Mouse (Mus musculus): ENCODE data around the gene Pdcd2l. TPM values are rescaled to one million over a fixed set of nuclear protein-coding genes. Genes with fewer than 3 reads are reported as not detected.
"Not testable (repeated sequence)": the region's sequence is repeated elsewhere in the genome, so short reads cannot be mapped to it uniquely, and the experiment has no call there.

The Pdcd2l gene
- polyA plus RNA-seq, 1 experiment from 2014 or later: 34.0 TPM

DNA sequence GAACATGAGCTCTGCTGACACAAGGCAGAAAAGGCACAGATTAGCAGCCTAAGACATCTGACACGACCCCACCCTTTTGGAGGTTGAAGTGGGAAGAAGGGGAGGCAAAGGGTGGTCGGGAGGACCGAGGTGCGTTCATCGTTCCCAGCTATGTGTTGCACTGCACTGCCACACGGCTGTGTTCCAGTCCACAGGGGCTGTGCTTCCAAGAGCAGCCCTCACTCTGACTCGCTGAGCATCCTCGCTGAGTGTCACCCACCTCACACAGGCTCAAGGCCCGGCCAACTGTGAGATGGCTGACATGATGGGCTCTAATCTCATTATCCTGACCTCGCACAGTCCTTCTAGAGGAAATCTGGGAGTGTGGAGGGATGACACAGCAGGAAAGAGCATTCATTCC, 20.0 kb upstream of the Pdcd2l start:
- Histone ChIP-seq H3K27ac (ENCODE audit: low read length) (no peak overlapping the region), H3K4me3 (ENCODE audit: low read depth, low read length) (no peak overlapping the region), H3K9ac (replicated peaks; ENCODE audit: low read depth) (no peak overlapping the region), H3K27me3 (replicated peaks; ENCODE audit: insufficient read depth, low read length) (no peaks in the 10 kb centered on the region), H3K4me1 (ENCODE audit: insufficient read depth, low read depth, low read length) (no peaks in the 10 kb centered on the region), H3K36me3 (ENCODE audit: insufficient read depth, low read length) (peaks cover 48% of the 10 kb centered on the region), H3K4me2 (replicated peaks; ENCODE audit: low read depth, low read length) (no peak overlapping the region), H3K9me3 (ENCODE audit: low read length) (no peaks in the 10 kb centered on the region)
- 86% methylated on average over 9 of the region's 10 CpGs for WGBS
- ATAC-seq: no peak
- DNase-seq (ENCODE audit: low spot score): no peak
- TF ChIP-seq CTCF (IDR thresholded peaks at IDR 0.05) (no peak), EP300 (IDR thresholded peaks at IDR 0.05) (no peak)

DNA sequence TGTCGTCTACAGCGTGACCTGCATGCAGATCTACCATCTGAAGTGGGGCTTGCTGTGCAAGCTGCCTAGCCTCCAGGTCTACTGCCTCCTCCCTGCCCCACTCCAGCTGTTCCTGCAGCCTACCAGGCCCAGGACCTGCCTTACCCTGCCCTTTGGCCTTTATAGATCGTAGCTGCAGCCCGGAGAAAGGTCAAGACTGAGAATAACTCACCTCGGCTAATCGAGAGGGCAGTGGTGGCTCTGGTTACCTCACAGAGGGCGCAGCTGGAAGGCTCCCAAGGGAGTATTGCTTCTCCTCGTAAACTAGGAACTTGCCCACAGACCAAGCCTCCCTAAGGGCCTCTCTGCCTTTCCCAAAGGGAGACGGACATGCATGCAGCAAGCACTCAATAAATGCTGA, 19.0 kb upstream of the Pdcd2l start:
- TF ChIP-seq EP300 (IDR thresholded peaks at IDR 0.05): no peak
- TF ChIP-seq CTCF (IDR thresholded peaks at IDR 0.05): no peak
- Histone ChIP-seq H3K4me2 (replicated peaks; ENCODE audit: low read depth, low read length) (no peak overlapping the region), H3K27ac (ENCODE audit: low read length) (no peak overlapping the region), H3K9me3 (ENCODE audit: low read length) (no peaks in the 10 kb centered on the region), H3K4me1 (ENCODE audit: insufficient read depth, low read depth, low read length) (no peaks in the 10 kb centered on the region), H3K27me3 (replicated peaks; ENCODE audit: insufficient read depth, low read length) (no peaks in the 10 kb centered on the region), H3K4me3 (ENCODE audit: low read depth, low read length) (no peak overlapping the region), H3K9ac (replicated peaks; ENCODE audit: low read depth) (no peak overlapping the region), H3K36me3 (ENCODE audit: insufficient read depth, low read length) (peaks cover 53% of the 10 kb centered on the region)
- no peak for DNase-seq (ENCODE audit: low spot score)
- whole genome bisulfite sequencing: 86% methylated on average over 9 of the region's 9 CpGs
- no peak for ATAC-seq

DNA sequence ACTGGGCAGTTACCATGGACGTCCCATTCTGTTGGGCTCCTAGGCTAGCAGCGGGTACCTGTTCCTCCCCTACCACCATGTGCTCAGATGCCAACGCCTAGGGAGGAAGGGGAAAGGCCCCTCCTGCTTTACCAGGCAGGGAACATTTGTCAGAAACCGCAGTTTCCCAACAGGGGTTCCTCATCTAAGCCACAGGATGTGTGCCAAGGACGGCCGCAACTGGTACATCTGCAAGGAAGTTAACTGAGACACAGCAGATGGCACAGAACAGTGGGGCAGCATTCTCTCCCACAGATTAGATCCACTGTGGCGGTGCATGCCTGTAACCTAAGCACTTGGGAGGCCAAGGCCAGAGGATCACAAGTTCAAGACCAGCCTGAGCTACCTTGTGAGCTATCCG, 18.2 kb upstream of the Pdcd2l start:
- no peaks in the 10 kb centered on the region for H3K27me3 ChIP-seq (replicated peaks; ENCODE audit: insufficient read depth, low read length)
- TF ChIP-seq CTCF (IDR thresholded peaks at IDR 0.05) (no peak), EP300 (IDR thresholded peaks at IDR 0.05) (no peak)
- 91% methylated on average over 8 of the region's 8 CpGs for WGBS
- H3K36me3 ChIP-seq (ENCODE audit: insufficient read depth, low read length): peaks cover 53% of the 10 kb centered on the region
- no peak overlapping the region for H3K4me3 ChIP-seq (ENCODE audit: low read depth, low read length)
- H3K9me3 ChIP-seq (ENCODE audit: low read length): no peaks in the 10 kb centered on the region
- no peak overlapping the region for H3K4me2 ChIP-seq (replicated peaks; ENCODE audit: low read depth, low read length)
- H3K9ac ChIP-seq (replicated peaks; ENCODE audit: low read depth): no peak overlapping the region
- no peaks in the 10 kb centered on the region for H3K4me1 ChIP-seq (ENCODE audit: insufficient read depth, low read depth, low read length)
- ATAC-seq (no peak), DNase-seq (ENCODE audit: low spot score) (peak; percentile 27)
- no peak overlapping the region for H3K27ac ChIP-seq (ENCODE audit: low read length)

GRCm38 (mm10) chr7:34213281-34213680, 16.8 kb upstream of the Pdcd2l start:
- ATAC-seq (no peak), DNase-seq (ENCODE audit: low spot score) (no peak)
- no peak for TF ChIP-seq CTCF (IDR thresholded peaks at IDR 0.05)
- no peak for TF ChIP-seq EP300 (IDR thresholded peaks at IDR 0.05)
- Histone ChIP-seq H3K9ac (replicated peaks; ENCODE audit: low read depth) (no peak overlapping the region), H3K36me3 (ENCODE audit: insufficient read depth, low read length) (peaks cover 52% of the 10 kb centered on the region), H3K9me3 (ENCODE audit: low read length) (no peaks in the 10 kb centered on the region), H3K27ac (ENCODE audit: low read length) (no peak overlapping the region), H3K4me2 (replicated peaks; ENCODE audit: low read depth, low read length) (no peak overlapping the region), H3K4me3 (ENCODE audit: low read depth, low read length) (no peak overlapping the region), H3K4me1 (ENCODE audit: insufficient read depth, low read depth, low read length) (no peaks in the 10 kb centered on the region), H3K27me3 (replicated peaks; ENCODE audit: insufficient read depth, low read length) (no peaks in the 10 kb centered on the region)
- 84% methylated on average over 7 of the region's 7 CpGs for WGBS

- no peak for DNase-seq (ENCODE audit: low spot score)
- H3K4me3 ChIP-seq (ENCODE audit: low read depth, low read length): no peak overlapping the region
- ATAC-seq: no peak
- WGBS: 85% methylated on average over 9 of the region's 9 CpGs
- H3K27ac ChIP-seq (ENCODE audit: low read length): no peak overlapping the region
- H3K27me3 ChIP-seq (replicated peaks; ENCODE audit: insufficient read depth, low read length): no peaks in the 10 kb centered on the region
- no peak overlapping the region for H3K4me2 ChIP-seq (replicated peaks; ENCODE audit: low read depth, low read length)
- H3K9ac ChIP-seq (replicated peaks; ENCODE audit: low read depth): no peak overlapping the region
- no peaks in the 10 kb centered on the region for H3K9me3 ChIP-seq (ENCODE audit: low read length)
- no peaks in the 10 kb centered on the region for H3K4me1 ChIP-seq (ENCODE audit: insufficient read depth, low read depth, low read length)
- TF ChIP-seq CTCF (IDR thresholded peaks at IDR 0.05) (peak; percentile 37; the same call in 1 of the 2 replicates), EP300 (IDR thresholded peaks at IDR 0.05) (no peak)
- H3K36me3 ChIP-seq (ENCODE audit: insufficient read depth, low read length): peaks cover 70% of the 10 kb centered on the region
Measured at GRCm38 (mm10) chr7:34208027-34208745, 11.7 kb upstream of the Pdcd2l start.

GRCm38 (mm10) chr7:34206331-34206730, 9.9 kb upstream of the Pdcd2l start:
- Histone ChIP-seq H3K36me3 (ENCODE audit: insufficient read depth, low read length) (peaks cover 57% of the 10 kb centered on the region), H3K4me2 (replicated peaks; ENCODE audit: low read depth, low read length) (no peak overlapping the region), H3K27me3 (replicated peaks; ENCODE audit: insufficient read depth, low read length) (no peaks in the 10 kb centered on the region), H3K4me1 (ENCODE audit: insufficient read depth, low read depth, low read length) (no peaks in the 10 kb centered on the region), H3K27ac (ENCODE audit: low read length) (no peak overlapping the region), H3K9ac (replicated peaks; ENCODE audit: low read depth) (no peak overlapping the region), H3K9me3 (ENCODE audit: low read length) (no peaks in the 10 kb centered on the region), H3K4me3 (ENCODE audit: low read depth, low read length) (no peak overlapping the region)
- ATAC-seq: no peak
- DNase-seq (ENCODE audit: low spot score): no peak
- WGBS: 86% methylated on average over 6 of the region's 6 CpGs
- TF ChIP-seq EP300 (IDR thresholded peaks at IDR 0.05) (no peak), CTCF (IDR thresholded peaks at IDR 0.05) (no peak)

DNA sequence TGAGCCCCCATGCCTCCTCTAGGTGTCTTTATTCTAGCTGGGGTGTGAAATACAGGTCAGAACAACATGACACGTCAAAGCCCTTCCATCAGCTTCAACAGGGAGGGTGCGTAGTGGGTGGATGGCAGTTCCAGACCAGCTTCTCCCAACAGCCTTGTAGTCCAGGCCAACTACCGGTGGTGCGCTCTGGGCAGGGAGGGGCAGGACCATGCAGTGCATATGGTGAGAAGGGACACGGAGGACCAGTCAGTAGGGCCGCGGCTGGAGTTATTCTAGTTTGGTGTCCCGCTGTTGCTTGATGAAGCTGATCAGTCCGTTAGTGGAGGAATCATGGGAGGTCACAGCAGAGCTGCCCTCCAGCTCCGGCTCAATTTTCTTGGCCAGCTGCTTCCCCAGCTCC, 5.7 kb upstream of the Pdcd2l start:
- not testable (repeated sequence) for H3K9ac ChIP-seq (replicated peaks; ENCODE audit: low read depth); H3K27ac ChIP-seq (ENCODE audit: low read length); H3K4me2 ChIP-seq (replicated peaks; ENCODE audit: low read depth, low read length); H3K4me1 ChIP-seq (ENCODE audit: insufficient read depth, low read depth, low read length); H3K9me3 ChIP-seq (ENCODE audit: low read length); H3K27me3 ChIP-seq (replicated peaks; ENCODE audit: insufficient read depth, low read length); H3K4me3 ChIP-seq (ENCODE audit: low read depth, low read length); DNase-seq (ENCODE audit: low spot score); ATAC-seq
- 92% methylated on average over 8 of the region's 10 CpGs for WGBS
- H3K36me3 ChIP-seq (ENCODE audit: insufficient read depth, low read length): peaks cover 41% of the 10 kb centered on the region; the same call in 1 of the 2 replicates
